Mouse (Mus musculus) left cerebral cortex, adult 9 months (tissue): ENCODE measurements around the gene Prpf6.
A peak's percentile ranks its signal among the peaks of the same experiment; 100 is the strongest.

Experiments used
- DNase-seq, 2 experiments: peaks; one replicate each; pipeline ENCODE4 v3.0.0; 2022; ENCODE audit warnings: low spot score in 2 of 2

Gene Prpf6

DNA sequence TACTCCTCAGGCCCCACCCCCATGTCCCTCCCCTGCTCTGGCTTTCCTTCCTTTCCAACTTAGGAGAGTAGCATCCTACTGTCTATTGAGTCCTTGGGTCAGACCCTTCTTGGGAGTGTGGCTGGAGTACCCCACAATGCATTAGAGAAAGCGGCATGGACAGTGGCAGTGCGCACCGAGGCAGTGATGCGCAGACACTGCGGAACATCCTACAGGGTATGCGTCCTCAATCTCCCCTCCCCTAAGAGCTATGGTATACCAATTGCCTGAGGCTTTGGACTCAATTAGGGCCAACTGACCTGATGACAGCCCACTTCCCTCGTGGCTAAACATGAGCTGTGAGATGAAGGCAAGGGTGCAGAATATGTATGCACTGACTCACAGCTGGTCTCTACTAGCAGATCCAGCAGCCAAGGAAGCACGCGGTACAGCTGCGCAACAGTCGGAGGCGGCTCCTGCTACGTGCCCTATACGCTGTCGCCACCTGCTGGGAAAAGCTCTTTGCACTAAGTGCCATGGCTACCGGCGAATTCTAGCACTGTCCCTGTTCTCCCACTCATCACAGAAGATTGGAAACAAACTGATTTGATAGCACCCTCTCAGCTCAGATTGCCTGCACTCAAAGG lies 67.4 kb downstream of the Prpf6 start:
- peak in 1 of 2 experiments; percentile 78 for DNase-seq

DNA sequence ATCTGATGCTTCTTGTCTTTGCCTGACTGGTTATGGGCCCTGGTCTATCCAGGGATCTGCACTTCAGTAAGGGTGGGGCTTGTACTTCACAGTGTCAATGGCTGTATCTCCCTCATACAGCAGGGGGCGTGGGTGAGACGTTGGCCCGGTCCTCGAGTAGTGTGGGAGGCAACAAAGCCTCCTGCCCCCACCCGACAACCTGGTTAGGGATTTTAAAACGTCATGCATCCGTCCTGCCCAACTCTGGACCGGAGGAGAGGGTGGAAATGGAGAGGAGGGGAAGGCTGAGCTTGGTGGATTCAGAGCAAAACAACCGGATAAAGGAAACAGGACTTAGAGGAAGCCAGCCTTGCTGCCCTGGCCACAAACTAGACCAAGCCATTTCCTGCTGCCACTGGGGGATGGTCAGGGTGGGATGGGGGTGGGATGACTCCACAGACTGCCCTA lies 68.0 kb downstream of the Prpf6 start:
- peak in 1 of 2 experiments; percentile 86 for DNase-seq

DNA sequence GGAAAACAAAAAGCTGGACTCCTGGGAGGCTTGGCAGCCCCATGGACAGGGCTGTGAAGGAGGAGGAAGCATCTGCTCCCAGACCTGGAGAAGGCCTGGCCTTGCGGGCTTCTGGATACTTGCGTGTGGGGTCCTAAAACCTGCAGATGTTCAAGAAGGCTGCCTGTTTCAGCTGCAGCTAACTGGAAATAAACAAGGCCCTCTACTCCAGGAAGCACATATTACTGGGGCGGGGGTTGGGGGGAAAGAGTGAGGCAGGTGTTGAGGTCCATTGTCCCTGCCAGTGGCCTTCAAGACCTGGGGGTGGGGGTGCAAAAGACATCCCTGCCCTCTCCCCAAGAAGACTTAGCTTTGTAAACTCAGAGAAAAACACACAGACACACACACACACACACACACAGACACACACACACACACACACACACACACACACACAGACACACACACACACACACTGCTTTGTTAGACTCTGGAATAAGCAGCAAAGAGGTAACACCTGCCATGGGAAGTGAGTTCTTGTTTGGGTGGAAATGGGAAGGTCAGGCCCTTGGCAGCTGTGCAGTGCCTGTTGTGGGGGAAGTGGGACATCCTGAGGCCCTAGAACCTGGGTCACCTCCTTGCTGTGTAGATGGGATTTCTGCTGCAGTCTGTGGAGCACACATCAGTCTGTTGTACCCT lies 71.1 kb downstream of the Prpf6 start:
- DNase-seq: no peak

DNA sequence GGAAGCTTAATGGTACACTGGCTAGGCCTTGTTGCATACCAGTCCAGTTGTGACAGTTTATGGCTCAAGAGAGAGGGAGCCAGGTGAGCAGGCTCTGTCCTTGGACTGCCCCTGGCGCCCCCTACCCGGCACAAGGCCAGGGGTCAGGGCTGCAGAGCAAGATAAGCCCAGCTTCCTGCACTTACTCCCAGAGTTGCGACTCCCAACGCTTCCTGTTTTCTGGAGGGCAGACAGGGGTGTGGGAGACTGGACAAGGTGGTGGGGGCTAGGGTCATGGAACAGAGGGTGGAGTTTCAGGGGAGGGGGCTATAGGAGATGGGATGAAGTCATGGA lies 71.6 kb downstream of the Prpf6 start:
- DNase-seq: no peak

DNA sequence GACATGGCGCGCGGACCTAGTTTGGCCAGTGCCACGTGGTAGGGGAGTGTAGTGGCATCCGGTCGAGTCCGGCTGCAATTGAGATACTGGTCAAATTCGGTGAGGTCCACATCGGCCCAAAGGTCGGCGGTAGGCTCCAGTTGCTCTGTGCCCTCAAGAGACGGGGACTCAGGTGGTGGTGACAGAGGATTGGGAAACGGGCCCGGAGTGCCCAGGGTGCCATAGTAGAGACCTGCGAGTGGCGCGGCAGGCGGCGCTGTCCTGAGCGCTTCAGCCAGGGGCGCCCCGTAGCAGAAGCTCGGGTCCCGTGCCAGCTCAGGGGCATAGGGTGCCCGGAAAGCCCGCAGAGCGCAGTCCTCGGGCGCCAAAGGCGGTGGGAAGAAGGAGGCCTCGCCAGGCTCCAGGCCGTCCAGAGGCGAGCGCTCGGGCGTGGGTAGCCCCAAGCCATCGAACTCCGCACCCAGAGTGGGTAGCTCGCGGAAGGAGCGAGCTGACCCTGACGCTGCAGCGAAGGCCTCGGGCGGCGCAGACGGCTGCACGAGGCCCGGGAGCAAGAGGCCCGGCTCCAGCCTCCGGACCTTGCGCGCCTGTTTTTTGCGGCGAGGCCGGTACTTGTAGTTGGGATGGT lies 78.7 kb downstream of the Prpf6 start:
- no peak for DNase-seq

DNA sequence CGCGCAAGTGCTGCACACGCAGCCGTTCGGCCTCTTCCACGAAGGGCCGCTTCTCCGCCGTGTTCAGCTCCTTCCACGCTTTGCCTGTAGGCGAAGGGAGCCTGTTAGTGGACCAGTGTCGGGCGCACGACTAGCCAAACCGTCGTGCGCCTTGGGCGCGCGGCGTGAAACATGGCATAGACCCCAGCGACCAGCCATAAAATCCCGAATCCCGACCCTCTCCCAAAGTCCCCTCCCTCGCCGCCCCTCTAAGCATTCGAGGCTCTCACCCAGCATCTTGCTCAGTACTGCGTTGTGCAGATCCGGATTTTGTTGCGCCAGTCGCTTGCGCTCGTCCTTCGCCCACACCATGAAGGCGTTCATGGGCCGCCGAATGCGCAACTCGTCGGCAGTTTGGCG lies 79.2 kb downstream of the Prpf6 start:
- DNase-seq: no peak

DNA sequence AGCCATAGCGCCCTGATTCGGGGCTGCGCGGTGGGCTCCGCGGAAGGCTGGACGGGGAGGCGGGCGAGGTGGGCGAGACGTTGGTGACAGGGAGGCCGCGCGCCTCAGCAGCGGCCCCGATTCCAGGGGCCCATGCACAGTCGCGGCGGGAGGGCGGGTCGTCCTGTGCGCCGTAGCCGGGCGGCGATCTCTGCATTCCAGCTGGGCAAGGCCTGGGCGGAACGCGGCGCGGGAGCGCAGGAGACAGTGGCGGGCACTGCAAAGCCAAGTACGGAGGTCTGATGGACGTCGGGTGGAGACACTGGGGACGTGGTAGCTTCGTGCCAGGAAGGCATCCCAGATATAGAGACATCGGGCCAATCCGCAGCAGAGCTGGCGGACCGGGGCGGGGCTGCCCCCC lies 79.7 kb downstream of the Prpf6 start, which contains the start of gene Sox18:
Gene Sox18 (minus strand): TSS at position 315 of the 400 bp plus-strand sequence.
- no peak for DNase-seq

DNA sequence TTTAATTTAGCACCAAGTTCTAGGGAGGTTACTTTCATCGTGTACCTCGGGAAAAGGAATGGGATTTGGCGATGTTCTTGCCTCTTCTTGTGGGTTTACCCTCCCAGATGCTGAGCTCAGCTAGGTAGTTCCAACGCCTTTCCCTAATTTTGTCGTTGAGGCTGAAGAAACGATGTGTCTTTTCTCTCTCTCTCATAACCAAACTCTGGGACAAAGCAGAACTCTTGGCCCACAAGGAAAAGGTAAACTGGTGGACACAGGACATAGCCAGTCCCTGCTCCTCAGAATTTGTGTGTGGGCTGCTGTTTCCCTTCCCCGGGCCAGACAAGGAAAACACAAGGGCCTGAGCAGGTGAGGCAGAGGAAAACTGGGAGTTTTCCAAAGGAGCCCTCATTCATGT lies 80.3 kb downstream of the Prpf6 start:
- DNase-seq: no peak

DNA sequence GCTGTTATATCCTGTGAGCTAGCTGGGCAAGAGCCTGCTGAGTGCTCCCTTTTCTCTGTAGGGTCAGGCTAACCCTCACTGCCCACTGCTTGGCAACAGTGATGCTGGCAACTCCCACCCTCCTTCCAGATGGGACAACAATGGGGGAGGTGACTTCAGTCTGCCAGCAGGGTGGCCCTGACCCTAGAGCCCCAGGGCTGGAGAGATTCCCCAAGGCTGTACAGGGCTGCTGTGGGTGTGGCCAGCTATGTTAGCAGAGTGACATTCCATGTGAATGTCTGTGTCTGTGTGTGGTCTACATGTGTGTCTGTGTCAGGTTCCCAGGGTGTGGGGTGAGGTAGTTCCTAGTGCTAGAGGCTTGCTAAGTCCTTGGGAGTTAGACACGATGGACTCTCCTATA lies 81.8 kb downstream of the Prpf6 start:
- no peak for DNase-seq

DNA sequence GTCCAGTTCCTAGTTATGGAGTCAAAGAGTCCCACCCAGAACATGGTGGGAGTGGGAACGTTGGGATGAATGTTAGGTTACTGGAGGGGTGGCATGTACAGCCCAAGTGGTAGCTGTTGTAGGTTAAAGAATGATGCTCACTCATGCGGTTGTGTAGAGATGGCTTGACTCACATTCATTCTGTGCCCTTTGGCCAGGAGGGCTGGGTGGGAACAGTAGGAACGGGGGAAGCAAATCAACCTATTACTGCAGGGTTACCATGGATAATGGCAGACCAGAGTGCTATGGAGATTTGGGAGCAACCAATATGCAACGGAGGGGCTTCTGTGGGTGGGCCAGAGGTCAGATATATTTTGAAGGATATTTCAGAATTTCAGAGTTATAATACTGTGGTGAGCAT lies 83.3 kb downstream of the Prpf6 start:
- no peak for DNase-seq

DNA sequence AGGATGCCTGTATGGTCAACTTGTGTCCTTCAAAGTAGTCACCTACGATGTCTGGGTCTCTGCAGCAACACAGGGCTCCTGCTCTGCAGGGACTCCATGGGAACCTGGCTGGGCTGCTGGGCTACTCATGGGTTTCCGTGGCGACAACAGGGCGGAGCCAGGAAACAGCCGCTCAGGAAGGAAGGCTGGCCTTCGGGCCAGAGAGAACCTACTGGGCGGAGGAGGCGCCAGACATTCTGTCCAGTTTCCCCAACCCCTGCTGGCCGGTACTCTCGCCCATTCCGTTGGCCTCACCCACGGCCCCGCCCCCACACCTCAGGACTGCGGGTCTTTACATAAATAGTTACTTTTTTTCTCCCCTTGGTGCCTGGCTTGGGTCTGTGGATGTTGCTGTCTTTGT lies 83.8 kb downstream of the Prpf6 start:
- DNase-seq: peak in 1 of 2 experiments; percentile 38

DNA sequence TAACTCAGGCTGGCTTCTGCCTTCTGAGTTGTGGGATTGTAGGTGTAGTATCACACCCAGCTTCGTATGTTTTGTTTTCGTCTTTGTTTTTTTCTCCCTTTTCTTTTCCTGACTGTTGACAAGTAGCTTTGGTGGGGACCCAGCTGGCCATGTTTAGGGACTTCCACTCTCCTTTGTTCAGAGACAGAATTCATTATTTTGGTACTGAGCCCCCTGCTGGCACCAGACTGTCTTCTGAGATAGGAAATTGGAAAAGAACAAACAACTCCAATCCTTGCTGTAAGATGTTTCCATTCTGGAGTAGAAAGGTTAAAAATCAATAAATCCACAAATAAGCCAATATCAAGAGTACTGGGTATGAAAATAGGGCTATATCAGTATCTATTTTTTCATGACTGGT lies 84.8 kb downstream of the Prpf6 start:
- DNase-seq: no peak

DNA sequence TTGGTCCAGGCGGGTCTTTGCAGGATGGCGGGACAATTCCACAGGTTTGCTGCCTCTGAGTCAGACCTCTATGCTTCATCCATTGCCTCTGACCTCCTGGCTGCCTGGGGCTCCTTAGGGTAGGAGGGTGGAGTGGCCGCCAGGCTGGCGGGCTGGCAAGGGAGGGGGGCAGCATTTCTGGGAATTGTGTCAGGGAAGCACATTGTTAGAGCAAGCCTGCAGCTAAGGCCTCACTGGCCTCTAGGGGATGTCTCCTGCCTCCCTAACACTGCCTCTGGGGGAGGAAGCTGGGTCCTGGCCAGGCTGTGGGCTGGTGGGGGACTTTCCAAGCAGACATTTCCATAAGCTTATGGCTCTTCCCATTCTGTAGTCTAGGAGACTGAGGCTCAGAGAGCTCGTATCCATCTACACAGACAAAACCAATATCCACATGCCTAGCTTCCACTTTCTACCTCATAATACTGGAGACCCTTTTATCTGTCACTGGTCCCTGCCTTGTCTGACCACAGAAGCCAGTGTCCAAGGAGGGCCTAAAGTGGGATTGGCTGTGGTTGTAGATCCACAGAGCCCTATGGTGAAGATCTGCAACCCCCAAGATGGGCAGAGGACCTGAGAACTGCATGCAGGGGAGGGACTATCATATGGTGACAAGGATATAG lies 85.6 kb downstream of the Prpf6 start:
- no peak for DNase-seq

DNA sequence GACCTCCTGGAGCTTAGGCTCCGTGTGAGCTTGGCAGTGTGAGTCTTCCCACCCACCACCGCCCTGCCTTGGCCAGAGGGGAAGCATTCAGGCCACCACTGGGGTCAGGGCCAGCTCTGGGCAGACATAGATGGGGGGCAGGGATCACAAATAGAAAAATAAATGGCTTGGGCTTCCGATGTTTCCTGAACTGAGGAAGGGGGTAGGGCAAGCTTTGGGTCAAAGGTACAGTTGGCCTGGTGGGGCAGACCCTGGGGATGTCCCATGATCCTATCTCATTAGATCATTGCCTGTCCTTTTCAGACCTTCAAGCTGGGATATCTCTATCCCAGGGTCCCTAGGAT lies 86.1 kb downstream of the Prpf6 start:
- DNase-seq: no peak

DNA sequence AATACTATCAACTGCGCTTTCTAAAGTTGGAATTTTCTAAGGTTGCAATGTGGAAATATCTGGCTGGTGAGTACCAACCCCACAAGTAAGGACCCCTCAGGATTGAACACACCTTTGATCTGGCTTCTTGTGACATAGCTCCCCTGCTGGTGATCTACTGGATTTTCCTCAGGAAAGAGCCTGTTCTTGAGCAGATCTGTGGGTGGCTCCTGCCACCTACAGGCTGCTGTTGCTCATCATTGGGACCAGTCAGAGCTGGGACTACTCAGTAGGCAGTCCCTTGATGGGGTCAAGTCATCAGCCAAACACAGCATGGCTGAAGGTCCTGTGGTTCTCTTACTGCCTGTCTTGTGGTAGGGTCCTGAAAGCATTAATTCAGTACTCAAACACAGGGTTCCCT lies 87.1 kb downstream of the Prpf6 start:
- peak; percentile 73 to 84 for DNase-seq

DNA sequence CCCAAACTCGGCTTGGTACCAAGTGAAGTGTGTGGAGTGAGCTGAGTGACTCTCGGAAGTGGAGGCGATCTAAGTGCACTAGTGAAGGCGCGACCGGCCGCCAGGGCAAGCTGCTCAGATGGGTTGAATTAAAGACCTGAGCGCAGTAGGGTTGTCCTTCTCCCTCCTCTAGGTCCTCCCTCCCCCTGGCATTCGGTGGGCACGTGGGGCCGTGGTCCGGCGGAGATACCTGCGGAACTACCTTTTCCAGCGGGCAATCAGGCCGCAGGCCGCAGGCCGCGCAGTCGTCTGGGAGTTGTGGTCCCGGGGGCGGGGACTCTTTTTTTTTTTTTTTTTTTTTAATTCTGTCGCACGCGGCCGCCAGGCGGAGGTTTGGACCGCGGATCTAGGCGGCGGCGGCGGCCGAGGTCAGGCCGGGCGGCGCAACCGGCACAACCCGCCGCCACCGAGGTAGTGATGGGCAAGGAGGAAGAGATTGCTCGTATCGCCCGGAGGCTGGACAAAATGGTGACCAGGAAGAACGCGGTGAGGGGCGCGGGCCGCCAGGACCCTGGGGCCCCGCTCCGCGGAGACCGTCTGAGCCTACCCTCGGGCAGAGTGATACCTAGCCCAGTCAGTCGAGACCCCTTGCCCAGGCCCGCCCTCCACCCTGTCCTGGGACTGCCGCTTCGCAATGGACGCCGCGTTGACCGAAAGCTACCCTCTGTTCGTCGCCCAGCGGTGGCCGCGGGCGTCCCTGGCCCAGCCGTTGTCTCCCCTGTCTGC lies 88.5 kb downstream of the Prpf6 start, which contains the start of gene Tcea2:
Gene Tcea2 (plus strand): TSS at position 360 of the 765 bp plus-strand sequence.
- peak in 1 of 2 experiments; percentile 72 for DNase-seq

DNA sequence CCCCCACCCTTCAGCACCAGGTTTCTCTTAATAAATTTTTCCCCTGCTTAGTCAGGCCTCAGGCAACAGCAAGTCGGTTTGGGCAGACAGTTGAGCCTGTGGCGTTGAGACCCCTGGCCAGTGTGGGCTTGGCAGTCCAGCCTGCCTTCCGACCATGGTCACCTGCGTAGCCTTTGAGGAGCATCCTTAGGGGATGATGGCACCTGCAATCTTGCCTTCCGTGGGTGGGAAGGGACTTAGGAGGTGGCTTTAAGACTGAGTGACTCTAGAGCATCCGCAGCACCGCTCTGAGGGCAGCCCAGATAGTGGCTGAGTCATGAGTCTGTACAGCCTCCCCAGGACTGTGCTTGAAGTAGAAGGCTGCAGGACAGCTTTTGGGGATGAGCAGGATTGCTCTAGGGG lies 89.0 kb downstream of the Prpf6 start:
- DNase-seq: no peak

DNA sequence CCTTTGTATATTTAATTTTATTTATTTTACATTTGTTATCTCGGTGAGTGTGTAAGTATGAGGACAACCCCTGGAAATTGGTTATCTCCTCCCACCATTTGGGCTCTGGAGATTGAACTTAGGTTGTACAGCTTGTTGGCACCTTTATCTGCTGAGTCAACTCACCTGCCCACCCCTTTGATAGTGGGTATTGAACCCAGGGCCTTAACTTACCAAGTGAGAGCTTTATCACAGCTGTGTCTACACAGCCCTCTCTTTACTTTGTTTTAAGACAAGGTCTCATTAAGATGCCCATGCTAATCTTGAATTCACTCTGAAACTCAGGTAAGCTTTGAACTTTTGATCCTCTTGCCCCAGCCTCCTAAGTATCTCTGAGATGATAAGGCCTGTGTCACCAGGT lies 90.3 kb downstream of the Prpf6 start:
- no peak for DNase-seq

DNA sequence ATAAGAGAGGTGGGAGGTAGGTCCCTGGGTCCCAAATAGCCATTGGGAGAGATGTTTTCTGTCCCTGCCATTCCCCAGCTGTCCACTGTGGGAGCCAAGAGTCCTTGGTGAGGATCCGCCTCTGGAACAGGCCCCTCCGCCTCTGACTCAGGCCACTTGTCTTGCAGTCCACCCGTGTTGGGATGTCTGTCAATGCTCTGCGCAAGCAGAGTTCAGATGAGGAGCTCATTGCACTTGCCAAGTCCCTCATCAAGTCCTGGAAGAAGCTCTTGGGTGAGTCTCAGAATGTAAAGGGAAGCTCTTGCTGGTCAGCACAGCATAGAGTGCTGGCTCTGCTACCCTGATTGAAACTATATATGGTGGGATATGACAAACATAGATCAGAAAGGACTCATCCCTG lies 91.7 kb downstream of the Prpf6 start:
- no peak for DNase-seq

DNA sequence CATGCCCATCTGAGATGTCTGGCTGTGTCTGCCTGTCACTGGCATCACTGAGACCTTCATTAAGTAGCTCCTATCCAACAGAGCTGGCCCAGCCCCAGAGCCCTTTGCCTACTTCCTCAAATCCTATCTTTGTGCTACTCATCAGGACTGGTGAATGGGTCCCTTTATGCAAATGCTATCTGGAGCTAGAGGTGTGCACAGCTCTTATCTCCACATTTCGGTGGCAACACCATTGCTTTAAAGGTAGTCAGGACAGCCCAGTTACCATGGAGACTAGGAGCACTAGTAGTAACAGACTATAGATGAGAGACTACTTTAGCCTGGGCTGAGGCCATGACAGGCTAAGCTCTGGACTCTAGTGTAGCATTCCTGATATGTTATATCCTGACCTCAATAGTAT lies 93.0 kb downstream of the Prpf6 start:
- DNase-seq: no peak

DNA sequence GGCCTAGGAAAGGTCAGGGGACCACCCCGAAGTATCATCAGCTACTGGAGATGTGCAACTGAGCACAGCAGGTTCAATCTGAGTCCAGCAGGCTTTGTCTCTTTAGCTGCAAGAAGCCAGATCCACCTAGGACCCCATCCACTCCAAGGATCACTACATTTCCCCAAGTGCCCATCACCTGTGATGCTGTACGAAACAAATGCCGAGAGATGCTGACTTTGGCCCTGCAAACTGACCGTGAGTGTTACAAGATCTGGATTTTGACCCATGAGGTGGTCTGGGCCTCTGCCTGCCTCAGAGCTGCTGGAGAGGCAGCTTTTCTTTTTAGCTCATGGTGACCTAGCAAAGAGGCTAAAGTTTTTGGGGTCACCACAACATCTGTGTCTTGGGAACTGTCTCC lies 94.0 kb downstream of the Prpf6 start:
- no peak for DNase-seq

DNA sequence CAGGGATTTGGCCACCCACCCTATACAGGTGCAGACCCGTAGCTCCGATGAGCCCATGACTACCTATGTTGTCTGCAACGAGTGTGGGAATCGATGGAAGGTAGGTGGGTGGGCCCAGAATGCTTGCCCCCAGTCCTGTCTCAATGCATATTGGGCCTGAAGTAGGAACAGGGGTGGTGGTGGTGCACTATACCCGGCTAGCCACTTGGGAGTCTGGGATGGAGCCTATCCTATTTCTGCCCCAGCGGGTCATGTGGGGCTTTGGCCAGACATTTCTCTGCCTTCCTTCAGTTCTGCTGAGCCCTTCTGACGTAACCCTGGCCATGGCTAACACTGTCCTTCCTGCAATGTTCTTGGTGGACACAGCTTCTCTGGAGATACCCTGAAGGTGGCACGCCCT lies 95.9 kb downstream of the Prpf6 start:
- DNase-seq: no peak
